Mouse (Mus musculus) stomach, postnatal 0 days (tissue): ENCODE data around the gene Gpr83. TPM values are rescaled to one million over a fixed set of nuclear protein-coding genes. Genes with fewer than 3 reads are reported as not detected.

Experiments used
- ATAC-seq: fragments of 200-750 bp; cut with Nextera tagmentation; 2 replicates; pipeline ENCODE4 v1.8.0; 2017; ENCODE audit not compliant: low FRiP score, low TSS enrichment
- DNase-seq: peaks from one replicate; pipeline ENCODE4 v3.0.0-alpha.2; 2016; ENCODE audit warnings: low spot score
- H3K27ac ChIP-seq: fragments of 300-500 bp; sonication (generic); replicated peaks from 2 replicates; pipeline ENCODE4 v1.5.1; 2014; ENCODE audit warnings: mild to moderate bottlenecking, control low read depth
- H3K27me3 ChIP-seq: fragments of 300-500 bp; sonication (generic); 2 replicates; pipeline ENCODE4 v1.6.1; 2014; ENCODE audit warnings: low read length; ENCODE audit not compliant: control insufficient read depth, insufficient read depth
- H3K36me3 ChIP-seq: fragments of 300-500 bp; sonication (generic); 2 replicates; pipeline ENCODE4 v1.6.1; 2014; ENCODE audit warnings: low read length, mixed read lengths; ENCODE audit not compliant: control insufficient read depth, insufficient read depth
- H3K4me1 ChIP-seq: fragments of 300-500 bp; sonication (generic); replicated peaks from 2 replicates; pipeline ENCODE4 v1.6.1; 2014; ENCODE audit warnings: antibody characterized with exemption; ENCODE audit not compliant: control insufficient read depth, insufficient read depth
- H3K4me2 ChIP-seq: fragments of 300-500 bp; sonication (generic); replicated peaks from 2 replicates; pipeline ENCODE4 v1.6.1; 2014; ENCODE audit warnings: low read depth, mild to moderate bottlenecking, control low read depth, moderate library complexity
- H3K4me3 ChIP-seq: fragments of 300-500 bp; sonication (generic); 2 replicates; pipeline ENCODE4 v1.5.1; 2014; ENCODE audit warnings: low read depth, low read length, control low read depth
- H3K9ac ChIP-seq: fragments of 300-500 bp; sonication (generic); 2 replicates; pipeline ENCODE4 v1.6.1; 2014; ENCODE audit warnings: mild to moderate bottlenecking, low read length, control low read depth, mixed read lengths
- H3K9me3 ChIP-seq: fragments of 300-500 bp; sonication (generic); 2 replicates; pipeline ENCODE4 v1.6.1; 2016; ENCODE audit warnings: low read length; ENCODE audit not compliant: control insufficient read depth
- CTCF ChIP-seq: IDR thresholded peaks from 2 replicates; pipeline ENCODE4 v1.5.1; 2016; ENCODE audit warnings: antibody characterized with exemption, low read depth, mild to moderate bottlenecking, moderate library complexity
- EP300 ChIP-seq: optimal IDR thresholded peaks from 2 replicates; pipeline ENCODE3; 2016; ENCODE audit warnings: antibody characterized with exemption
- WGBS: fragments of 180-500 bp; shearing (Covaris S2); extraction: QIAGEN DNeasy Blood & Tissue Kit; methylation state at CpG from one replicate; pipeline ENCODE4 v1.1.7; 2014; 5-methylcytosine and 5-hydroxymethylcytosine counted together
- polyA plus RNA-seq: library from polyadenylated mRNA; unstranded; fragments of >200 nt; fragmentation: Nextera tagmentation; extraction: Ambion mirVana; gene quantifications from 2 replicates; pipeline ENCODE4 v1.2.1, GENCODE M21; 2015

The Gpr83 gene
- polyA plus RNA-seq = 0.28 and 0.39 TPM in 2 replicates

- DNase-seq (peak; percentile 65), ATAC-seq (peak; percentile 68; the same call in 1 of the 2 replicates)
- H3K9ac ChIP-seq = peak within 1 kb of the TSS; percentile 23; the same call in 1 of the 2 replicates
- no peaks in the 10 kb centered on the region for H3K36me3 ChIP-seq
- H3K9me3 ChIP-seq = no peaks in the 10 kb centered on the region
- H3K4me3 ChIP-seq = peak within 1 kb of the TSS; percentile 40
- H3K4me2 ChIP-seq = peak within 1 kb of the TSS; percentile 61
- WGBS = 2% methylated on average over 47 of the region's 47 CpGs
- H3K27ac ChIP-seq = no peak within 1 kb of the TSS
- TF ChIP-seq EP300 = no peak
- TF ChIP-seq CTCF = no peak
- H3K27me3 ChIP-seq = 0 out of 2 replicates have a peak, but pooled peaks cover 4% of the 10 kb centered on the region
- H3K4me1 ChIP-seq = no peaks in the 10 kb centered on the region
These were observed at the start of gene Gpr83 for GRCm38 (mm10) chr9:14859868-14860639. TSS of gene Gpr83 (plus strand) at chr9:14860210.

GRCm38 (mm10) chr9:14821396-14821795, 38.6 kb upstream of the Gpr83 start:
- H3K27me3 ChIP-seq = no peaks in the 10 kb centered on the region
- H3K4me1 ChIP-seq = no peaks in the 10 kb centered on the region
- H3K4me3 ChIP-seq = no peak overlapping the region
- H3K36me3 ChIP-seq = peaks cover 15% of the 10 kb centered on the region; the same call in 1 of the 2 replicates
- DNase-seq = no peak
- TF ChIP-seq EP300 (no peak), CTCF (no peak)
- ATAC-seq = no peak
- H3K9me3 ChIP-seq = no peaks in the 10 kb centered on the region
- no peak overlapping the region for H3K4me2 ChIP-seq
- H3K27ac ChIP-seq = no peak overlapping the region
- H3K9ac ChIP-seq = no peak overlapping the region

DNA sequence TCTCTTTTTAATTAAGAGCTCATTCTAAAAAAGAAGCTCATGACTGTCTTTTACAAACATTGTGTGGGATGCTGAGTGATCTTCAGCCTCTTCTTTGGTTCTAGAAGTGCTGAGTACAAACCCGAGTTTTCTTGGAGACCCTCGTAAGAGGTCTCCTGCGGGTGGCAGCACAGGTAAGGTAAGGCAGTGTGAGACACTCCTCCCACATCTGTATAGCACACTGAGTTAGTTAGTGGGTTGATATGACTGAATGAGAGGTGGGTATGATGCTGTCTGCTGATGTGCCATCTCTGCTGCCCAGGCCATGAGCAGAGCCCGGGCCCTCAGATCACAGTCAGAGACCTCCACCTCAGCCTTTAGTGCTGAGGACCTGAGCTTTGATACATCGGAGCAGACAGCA, 35.2 kb upstream of the Gpr83 start:
- Histone ChIP-seq H3K4me2 (no peak overlapping the region), H3K27me3 (no peaks in the 10 kb centered on the region), H3K9ac (no peak overlapping the region), H3K9me3 (no peaks in the 10 kb centered on the region), H3K27ac (no peak overlapping the region), H3K4me3 (no peak overlapping the region), H3K4me1 (no peaks in the 10 kb centered on the region), H3K36me3 (peaks cover 3% of the 10 kb centered on the region; the same call in 1 of the 2 replicates)
- ATAC-seq (no peak), DNase-seq (no peak)
- TF ChIP-seq CTCF = 0 out of 2 replicates have a peak, but pooled peaks have one; percentile 20
- no peak for TF ChIP-seq EP300
- WGBS = 90% methylated on average over 5 of the region's 5 CpGs

DNA sequence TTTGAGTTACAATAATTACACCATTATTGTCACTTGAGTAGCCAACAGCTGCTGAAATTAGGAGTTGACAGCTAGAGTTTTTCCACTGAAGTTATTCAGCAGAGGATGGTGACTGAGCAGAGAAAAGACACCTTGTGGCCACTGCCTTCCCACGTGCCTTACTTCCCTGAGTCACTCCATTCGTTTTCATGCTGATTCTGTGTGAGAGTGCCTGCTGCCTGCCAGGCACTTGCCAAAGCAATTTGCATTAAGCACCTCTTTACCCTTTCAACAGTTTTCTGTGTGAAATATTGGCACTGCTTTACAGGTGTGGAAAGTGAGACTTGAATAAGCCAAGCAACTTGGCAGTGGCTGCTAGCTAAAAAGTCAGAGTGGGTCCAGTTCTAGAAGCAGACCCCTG, 32.1 kb upstream of the Gpr83 start:
- DNase-seq = no peak
- ATAC-seq = no peak
- WGBS = 65% methylated on average over 2 of the region's 2 CpGs
- Histone ChIP-seq H3K27ac (no peak overlapping the region), H3K4me1 (no peaks in the 10 kb centered on the region), H3K9ac (no peak overlapping the region), H3K9me3 (no peaks in the 10 kb centered on the region), H3K27me3 (no peaks in the 10 kb centered on the region), H3K4me2 (no peak overlapping the region), H3K36me3 (peaks cover 8% of the 10 kb centered on the region), H3K4me3 (no peak overlapping the region)
- TF ChIP-seq CTCF (no peak), EP300 (no peak)

GRCm38 (mm10) chr9:14832046-14832445, 28.0 kb upstream of the Gpr83 start:
- no peaks in the 10 kb centered on the region for H3K9me3 ChIP-seq
- H3K36me3 ChIP-seq = peaks cover 11% of the 10 kb centered on the region
- DNase-seq (no peak), ATAC-seq (no peak)
- H3K27me3 ChIP-seq = no peaks in the 10 kb centered on the region
- no peak overlapping the region for H3K9ac ChIP-seq
- TF ChIP-seq CTCF (peak; percentile 40; the same call in 1 of the 2 replicates), EP300 (no peak)
- WGBS = 78% methylated on average over 5 of the region's 5 CpGs
- H3K4me3 ChIP-seq = no peak overlapping the region
- H3K27ac ChIP-seq = no peak overlapping the region
- no peaks in the 10 kb centered on the region for H3K4me1 ChIP-seq
- no peak overlapping the region for H3K4me2 ChIP-seq

DNA sequence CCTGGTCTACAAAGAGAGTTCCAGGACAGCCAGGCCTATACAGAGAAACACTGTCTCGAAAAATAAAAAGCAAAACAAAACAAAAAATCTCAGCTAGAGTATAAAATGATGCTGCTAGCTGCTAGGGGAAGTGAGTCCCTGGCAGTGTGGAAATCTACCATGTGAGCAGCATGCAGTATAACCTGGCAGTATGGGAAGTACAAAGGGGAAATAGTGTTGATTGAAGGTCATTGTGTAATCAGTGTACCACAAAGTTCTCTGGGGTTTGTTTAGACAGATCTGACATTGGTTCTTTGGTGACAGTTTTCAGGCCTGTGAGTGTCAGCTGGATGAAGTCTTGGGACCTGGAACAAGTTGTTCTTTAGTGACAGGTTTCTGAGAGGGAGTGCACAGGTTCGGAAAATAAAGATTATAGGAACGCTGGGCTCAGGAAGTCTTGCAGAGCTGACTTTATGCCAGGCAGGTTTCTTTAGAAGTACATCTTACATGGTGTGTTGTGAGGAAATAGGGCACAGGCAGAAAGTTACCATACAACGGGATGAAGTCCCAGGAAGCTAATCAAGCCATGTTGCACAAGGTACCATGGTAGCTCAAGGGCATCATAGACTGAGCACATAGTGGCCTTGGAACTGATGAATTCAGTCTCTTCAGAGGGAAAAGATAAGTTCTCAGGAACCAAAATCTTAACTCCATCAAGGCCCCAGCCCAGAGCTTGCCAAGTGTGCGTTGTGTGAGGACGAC, 24.5 kb upstream of the Gpr83 start:
- TF ChIP-seq CTCF = no peak
- no peak for TF ChIP-seq EP300
- H3K4me2 ChIP-seq = no peak overlapping the region
- no peaks in the 10 kb centered on the region for H3K9me3 ChIP-seq
- H3K4me3 ChIP-seq = no peak overlapping the region
- 89% methylated on average over 6 of the region's 6 CpGs for WGBS
- H3K27ac ChIP-seq = no peak overlapping the region
- no peak for ATAC-seq
- DNase-seq = no peak
- H3K36me3 ChIP-seq = peaks cover 11% of the 10 kb centered on the region; the same call in 1 of the 2 replicates
- H3K9ac ChIP-seq = no peak overlapping the region
- no peaks in the 10 kb centered on the region for H3K4me1 ChIP-seq
- H3K27me3 ChIP-seq = no peaks in the 10 kb centered on the region
